Mouse (Mus musculus): ENCODE results near the gene Lama4. TPM values are rescaled to one million over a fixed set of nuclear protein-coding genes. Genes with fewer than 3 reads are reported as not detected.

The Lama4 gene
- total RNA-seq, 2 experiments from 2014 or later, result 13.3 to 22.3 TPM

DNA sequence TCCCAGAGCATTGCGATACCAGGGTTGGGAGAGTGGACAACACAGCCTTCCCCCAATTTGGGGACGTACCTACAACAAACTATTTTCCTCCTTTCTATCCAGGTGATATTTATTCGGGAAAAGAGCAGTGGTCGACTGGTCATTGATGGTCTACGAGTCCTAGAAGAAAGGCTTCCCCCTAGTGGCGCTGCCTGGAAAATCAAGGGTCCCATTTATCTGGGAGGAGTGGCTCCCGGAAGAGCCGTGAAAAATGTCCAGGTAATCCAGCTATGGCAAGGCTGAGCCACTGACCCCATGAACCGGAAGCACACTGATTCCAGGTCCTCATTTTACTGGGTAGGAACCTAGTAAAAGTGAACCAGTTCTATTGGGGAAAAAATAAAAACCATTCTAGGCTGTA lies 131.7 kb downstream of the Lama4 start:
- Histone ChIP-seq H3K27ac (no peak overlapping the region), H3K4me3 (no peak overlapping the region)
- intact Hi-C loops (cut with DNase I), result no loop called here
- peak; percentile 56 for TF ChIP-seq CTCF (IDR thresholded peaks at IDR 0.05)
- DNase-seq, result peak; percentile 35

DNA sequence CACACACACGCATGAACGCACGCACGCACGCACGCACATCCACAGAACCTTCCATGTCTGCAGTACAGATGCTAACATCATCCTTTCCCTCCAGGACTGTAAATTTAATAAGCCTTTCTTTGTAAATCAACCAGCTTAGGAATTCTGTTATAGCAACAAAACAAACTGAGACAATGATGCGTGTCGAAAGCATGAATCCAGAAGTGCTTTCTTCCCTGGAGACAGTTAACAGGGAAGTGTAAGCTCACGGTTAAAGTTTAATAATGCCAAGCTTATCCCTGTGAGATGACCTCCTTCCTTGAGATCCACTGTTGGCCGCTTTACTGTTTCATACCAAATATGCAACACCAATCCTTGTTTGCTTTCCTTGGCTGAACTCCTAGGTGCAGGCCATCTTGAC lies 133.4 kb downstream of the Lama4 start:
- Histone ChIP-seq H3K27ac (no peak overlapping the region), H3K4me3 (no peak overlapping the region)
- no peak for DNase-seq
- TF ChIP-seq CTCF (IDR thresholded peaks at IDR 0.05), result no peak
- intact Hi-C loops (cut with DNase I), result no loop called here

DNA sequence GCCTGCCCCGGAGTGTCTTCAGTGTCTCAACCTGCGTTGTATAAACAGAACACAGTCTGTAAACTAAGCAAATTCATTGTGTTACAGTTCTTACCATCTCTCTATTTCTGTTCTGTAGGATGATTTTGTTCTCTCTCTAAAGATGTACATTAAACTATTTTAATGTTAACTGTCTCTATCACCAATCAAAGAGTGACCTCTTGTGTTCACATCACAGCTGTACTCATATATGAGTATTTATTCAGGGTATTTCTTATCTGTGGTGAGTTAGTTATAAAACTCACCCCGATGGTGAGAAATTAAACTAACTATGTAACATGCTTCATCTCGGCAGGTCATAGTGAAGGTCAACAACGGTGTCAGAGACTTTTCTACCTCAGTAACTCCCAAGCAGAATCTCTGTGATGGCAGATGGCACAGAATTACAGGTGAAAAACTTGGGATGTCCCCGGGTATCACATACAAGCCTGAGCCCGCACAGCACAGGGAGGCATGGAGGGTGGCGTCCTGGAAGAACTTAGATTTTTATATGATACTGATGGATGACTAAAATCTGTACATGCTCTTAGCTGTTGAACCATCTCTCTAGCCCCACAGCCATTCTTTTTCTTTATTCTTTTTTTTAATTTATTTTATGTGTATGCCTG lies 139.6 kb downstream of the Lama4 start:
- Histone ChIP-seq H3K4me3 (no peak overlapping the region), H3K27ac (no peak overlapping the region)
- TF ChIP-seq CTCF (IDR thresholded peaks at IDR 0.05), result no peak
- intact Hi-C loops (cut with DNase I), result no loop called here
- no peak for DNase-seq

DNA sequence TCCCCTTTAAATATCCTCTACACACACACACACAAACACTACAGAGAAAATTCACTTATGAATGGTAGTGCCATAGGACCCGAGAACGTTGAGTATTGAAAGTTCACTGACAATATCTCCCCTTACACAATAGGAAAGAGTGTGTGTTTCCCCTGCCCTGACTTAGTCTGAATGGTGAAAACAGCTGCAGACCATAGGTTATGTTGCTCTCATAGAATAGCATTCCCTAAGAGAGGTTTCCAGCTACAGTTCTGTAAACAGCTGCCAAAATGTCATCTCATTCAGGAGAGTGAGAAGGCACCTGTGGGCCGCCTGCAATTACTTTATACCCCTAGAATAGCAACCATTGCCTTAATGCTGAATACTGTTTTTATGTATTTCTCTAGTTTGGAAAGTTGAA lies 141.1 kb downstream of the Lama4 start:
- intact Hi-C loops (cut with DNase I), result no loop called here
- DNase-seq, result no peak
- no peak for TF ChIP-seq CTCF (IDR thresholded peaks at IDR 0.05)
- H3K27ac ChIP-seq, result no peak overlapping the region
- H3K4me3 ChIP-seq, result no peak overlapping the region

DNA sequence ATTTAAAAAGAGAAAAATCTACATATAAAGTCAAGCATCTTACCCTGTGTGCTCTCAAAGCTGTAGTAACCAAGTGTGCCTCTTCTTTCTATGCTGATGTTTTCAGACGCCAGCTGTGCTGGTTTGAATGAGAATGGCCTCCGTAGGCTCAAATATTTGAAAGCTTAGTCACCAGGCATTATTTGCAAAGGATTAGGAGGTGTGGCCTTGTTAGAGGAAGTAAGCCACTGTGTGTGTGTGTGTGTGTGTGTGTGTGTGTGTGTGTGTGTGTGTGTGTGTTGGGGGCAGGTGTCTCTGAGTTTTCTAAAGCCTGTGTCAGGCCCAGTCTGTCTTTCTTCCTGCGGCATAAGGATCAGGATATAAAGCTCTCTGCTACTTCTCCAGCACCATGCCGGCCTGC lies 141.6 kb downstream of the Lama4 start:
- no peak for TF ChIP-seq CTCF (IDR thresholded peaks at IDR 0.05)
- Histone ChIP-seq H3K27ac (no peak overlapping the region), H3K4me3 (no peak overlapping the region)
- DNase-seq, result no peak
- intact Hi-C loops (cut with DNase I), result no loop called here

DNA sequence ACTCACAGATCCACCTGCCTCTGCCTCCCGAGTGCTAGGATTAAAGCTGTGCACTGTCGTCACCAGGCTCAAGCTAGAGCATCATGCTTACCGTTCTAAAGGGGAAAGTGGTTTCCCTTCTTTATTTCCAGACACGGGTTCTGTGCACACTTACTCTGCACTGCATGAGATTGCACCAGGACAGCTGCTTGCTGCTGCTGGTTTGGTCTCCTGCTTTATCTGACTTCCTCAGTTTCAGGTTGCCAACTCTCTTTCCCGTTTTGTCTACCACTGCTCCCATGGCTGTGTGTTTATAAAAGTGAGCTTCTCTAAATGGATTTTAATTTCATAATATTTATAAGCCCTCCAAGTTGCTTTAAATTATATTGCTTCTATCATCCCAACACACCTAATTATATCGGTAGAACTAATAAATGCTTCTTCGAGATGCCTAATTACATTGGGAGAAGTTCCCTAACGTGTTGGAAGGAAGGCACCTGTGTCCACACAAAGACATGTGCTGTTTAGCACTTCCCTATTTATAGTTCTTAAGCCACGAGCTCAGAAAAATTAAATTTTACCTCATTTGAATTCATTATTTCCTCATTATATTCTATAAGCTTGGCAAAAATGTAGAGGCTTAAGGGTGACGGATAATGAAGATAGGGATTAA lies 143.6 kb downstream of the Lama4 start:
- intact Hi-C loops (cut with DNase I), result no loop called here
- TF ChIP-seq CTCF (IDR thresholded peaks at IDR 0.05), result no peak
- H3K27ac ChIP-seq, result no peak overlapping the region
- no peak for DNase-seq
- no peak overlapping the region for H3K4me3 ChIP-seq

DNA sequence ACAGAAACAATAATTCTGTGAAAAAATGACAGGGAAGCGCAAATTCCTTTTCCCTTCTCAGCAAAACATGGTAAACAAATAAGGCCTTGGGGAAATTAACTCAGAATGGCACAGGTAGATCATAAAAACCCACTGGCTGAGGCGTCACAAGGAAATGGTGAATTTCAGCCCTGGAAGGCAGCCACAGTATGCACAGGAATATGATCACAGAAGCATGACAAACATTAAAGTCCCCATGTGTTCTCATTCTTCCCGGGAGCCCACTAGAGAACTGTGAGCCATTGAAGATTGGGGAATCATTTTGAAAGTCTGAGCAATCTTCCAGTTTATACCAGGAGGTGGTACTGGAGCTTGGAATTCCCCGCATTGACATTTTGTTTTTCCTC lies 144.2 kb downstream of the Lama4 start:
- DNase-seq, result no peak
- TF ChIP-seq CTCF (IDR thresholded peaks at IDR 0.05), result no peak
- intact Hi-C loops (cut with DNase I), result no loop called here
- Histone ChIP-seq H3K27ac (no peak overlapping the region), H3K4me3 (no peak overlapping the region)

DNA sequence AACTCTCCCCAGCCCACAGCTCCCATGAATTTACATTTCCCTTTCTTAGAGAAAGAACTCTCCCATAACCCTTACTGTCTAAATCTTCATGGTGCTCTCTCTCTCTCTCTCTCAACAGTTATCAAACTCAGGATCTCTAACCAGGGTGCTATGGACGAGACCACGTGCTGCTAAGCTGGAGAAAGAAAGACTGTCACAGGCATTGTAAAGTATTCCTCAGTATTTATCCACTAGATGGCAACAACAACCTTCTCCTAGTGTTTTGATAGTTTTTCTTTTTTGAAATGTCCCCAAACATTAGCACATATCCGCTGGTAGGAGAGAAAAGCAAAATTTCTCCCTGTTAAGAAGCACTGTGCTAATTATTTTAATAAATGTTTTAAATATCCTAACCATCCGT lies 156.1 kb downstream of the Lama4 start:
- intact Hi-C loops (cut with DNase I), result no loop called here
- no peak overlapping the region for H3K27ac ChIP-seq
- no peak overlapping the region for H3K4me3 ChIP-seq
- TF ChIP-seq CTCF (IDR thresholded peaks at IDR 0.05), result peak; percentile 33; the same call in 1 of the 2 replicates
- DNase-seq, result no peak

DNA sequence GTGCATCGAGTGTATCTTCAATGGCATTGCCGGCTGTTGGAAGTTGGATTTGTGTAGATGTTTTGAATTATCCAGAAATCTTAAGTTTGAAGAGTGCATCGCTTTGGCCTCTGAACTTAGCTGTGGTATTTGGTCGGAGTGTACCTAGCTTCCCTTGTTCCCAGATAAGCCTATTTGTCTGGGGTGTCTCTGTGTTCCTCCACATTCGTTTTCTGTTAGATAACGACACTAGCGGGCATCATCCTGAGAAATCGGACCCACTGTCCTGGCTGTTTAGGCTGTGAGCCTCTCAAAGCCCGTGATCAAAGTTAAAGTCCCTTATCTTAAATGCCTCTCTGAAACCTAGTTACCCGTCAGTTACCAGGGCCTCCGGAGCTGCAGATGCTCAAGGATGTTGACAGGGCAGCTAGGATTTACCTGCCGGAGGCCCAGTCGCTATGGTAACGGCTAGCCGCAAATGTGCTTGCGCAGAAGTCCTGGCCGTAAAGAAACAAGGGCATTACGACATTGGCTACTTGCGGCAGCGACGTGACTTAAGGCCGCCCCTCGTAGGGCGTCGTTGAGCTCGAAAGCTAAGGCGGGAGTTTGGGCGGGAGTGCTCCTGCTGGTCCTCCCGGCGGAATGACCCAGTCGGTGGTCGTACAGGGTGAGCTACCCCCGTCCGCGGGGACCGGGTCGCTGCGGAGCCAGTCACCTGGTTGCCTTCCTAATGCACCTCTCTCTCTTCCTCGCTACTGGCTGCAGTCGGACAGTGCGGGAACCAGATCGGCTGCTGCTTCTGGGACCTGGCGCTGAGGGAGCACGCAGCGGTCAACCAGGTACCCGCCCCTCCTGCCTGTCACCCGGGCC lies 168.4 kb downstream of the Lama4 start, which contains the start of the genes Fam229b and Tube1:
Gene Fam229b, minus strand, starts transcription at position 453 of the 849 bp plus-strand sequence.
Gene Tube1, plus strand, starts transcription at position 515 of the 849 bp plus-strand sequence.
- intact Hi-C loops (cut with DNase I), result no loop called here
- peak within 1 kb of the TSS; percentile 74 for H3K27ac ChIP-seq
- DNase-seq, result peak; percentile 90
- no peak for TF ChIP-seq CTCF (IDR thresholded peaks at IDR 0.05)
- peak within 1 kb of the TSS; percentile 75 for H3K4me3 ChIP-seq

DNA sequence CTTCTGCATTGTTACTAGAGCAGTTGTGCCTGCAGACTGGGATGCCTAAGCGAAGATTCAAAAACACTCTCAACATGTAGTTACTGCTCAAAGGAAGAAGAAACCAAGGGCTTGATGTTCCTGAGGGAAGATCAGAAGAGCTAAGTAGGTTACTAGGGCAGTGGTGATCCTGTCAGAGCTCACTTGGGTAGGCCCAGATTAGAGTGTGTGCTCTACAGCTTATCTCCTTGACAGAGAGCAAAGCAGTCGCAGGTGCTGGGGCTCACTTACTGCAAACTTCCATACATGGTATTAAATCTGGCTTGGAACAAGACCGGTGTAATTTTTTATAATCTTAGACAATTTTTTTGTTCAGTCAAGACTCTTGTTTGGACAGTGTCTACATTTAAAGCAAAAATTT lies 172.5 kb downstream of the Lama4 start:
- no peak for TF ChIP-seq CTCF (IDR thresholded peaks at IDR 0.05)
- H3K4me3 ChIP-seq, result no peak overlapping the region
- no peak overlapping the region for H3K27ac ChIP-seq
- intact Hi-C loops (cut with DNase I), result no loop called here
- DNase-seq, result no peak

DNA sequence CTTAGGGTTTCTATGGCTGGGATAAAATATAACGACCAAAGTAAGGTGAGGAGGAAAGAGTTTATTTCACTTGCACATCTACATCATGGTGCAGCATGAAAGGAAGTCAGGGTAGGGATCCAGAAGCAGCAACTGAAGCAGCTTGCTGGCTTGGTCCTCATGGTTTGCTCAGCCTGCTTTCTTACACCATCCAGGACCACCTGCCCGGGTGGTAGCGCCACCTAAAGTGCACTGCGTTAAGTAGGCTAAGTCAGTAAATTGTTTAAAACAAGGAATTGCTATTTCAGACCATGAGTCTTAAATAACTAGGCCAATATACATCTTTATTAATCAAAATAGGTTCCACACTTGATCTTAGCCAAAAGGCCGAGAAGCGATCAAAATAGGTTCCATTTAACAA lies 173.4 kb downstream of the Lama4 start:
- no peak for TF ChIP-seq CTCF (IDR thresholded peaks at IDR 0.05)
- intact Hi-C loops (cut with DNase I), result no loop called here
- H3K4me3 ChIP-seq, result no peak overlapping the region
- DNase-seq, result no peak
- H3K27ac ChIP-seq, result no peak overlapping the region

DNA sequence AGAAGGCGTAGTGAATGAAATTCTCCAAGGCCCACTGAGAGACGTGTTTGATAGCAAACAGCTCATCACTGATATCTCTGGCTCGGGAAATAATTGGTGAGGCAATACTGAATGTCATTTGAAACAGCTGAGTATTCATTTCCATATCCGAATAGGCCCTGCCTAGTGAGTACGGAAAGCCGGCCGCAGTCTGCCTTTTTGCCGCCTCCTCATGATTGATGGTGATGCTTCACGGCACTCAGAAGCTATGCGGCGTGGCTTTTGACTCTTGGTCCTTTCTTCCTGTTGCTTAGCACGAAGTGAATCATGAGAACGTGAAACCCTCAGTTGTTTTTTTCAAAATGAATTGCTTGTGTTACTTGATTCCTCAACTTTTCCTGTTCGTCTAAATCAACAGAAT lies 175.5 kb downstream of the Lama4 start:
- DNase-seq, result no peak
- H3K27ac ChIP-seq, result no peak overlapping the region
- no peak overlapping the region for H3K4me3 ChIP-seq
- intact Hi-C loops (cut with DNase I), result no loop called here
- no peak for TF ChIP-seq CTCF (IDR thresholded peaks at IDR 0.05)

DNA sequence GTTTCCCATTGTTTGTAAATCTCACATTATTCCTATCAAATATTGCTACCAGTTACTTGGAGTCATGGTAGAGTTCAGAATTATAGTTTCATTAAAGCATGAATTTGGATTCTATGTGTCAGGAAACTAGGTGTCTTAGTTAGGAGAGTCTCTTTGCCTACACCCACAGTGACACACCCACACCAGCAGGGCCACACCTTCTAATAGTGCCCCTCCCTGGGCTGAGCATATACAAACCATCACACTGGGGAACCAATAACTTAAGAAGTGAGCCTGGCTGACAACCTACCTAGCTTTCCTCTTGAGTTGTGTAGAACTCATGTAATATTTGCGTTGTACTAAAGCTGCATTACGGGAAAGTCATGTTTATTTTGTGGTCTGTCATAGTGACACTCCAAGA lies 176.1 kb downstream of the Lama4 start:
- no peak for TF ChIP-seq CTCF (IDR thresholded peaks at IDR 0.05)
- H3K27ac ChIP-seq, result no peak overlapping the region
- DNase-seq, result no peak
- intact Hi-C loops (cut with DNase I), result no loop called here
- H3K4me3 ChIP-seq, result no peak overlapping the region
